Mouse (Mus musculus) brain, embryonic 14.5 days (tissue): ENCODE measurements around the gene Mrto4.

ENCODE experiments used
- CTCF ChIP-seq: fragments of 200-500 bp; IDR thresholded peaks from 2 replicates; pipeline ENCODE4 v1.5.1; 2012; ENCODE audit warnings: inconsistent platforms, mild to moderate bottlenecking, moderate library complexity, borderline replicate concordance; ENCODE audit not compliant: insufficient read depth, insufficient read length; ENCODE audit errors: extremely low read depth
- POLR2A ChIP-seq: fragments of 200-500 bp; IDR thresholded peaks from 2 replicates; pipeline ENCODE4 v1.6.1; 2012; ENCODE audit warnings: mild to moderate bottlenecking, inconsistent platforms, borderline replicate concordance; ENCODE audit not compliant: poor library complexity, insufficient read depth, insufficient read length, severe bottlenecking; ENCODE audit errors: extremely low read depth

GRCm38 (mm10) chr4:139311707-139312106 is 40.7 kb downstream of the Mrto4 start:
- TF ChIP-seq POLR2A (no peak), CTCF (no peak)
